Mouse (Mus musculus): Measurements from ENCODE around the gene Sla2. TPM values are rescaled to one million over a fixed set of nuclear protein-coding genes. Genes with fewer than 3 reads are reported as not detected.
"Not testable (repeated sequence)": the region's sequence is repeated elsewhere in the genome, so short reads cannot be mapped to it uniquely, and the experiment has no call there.

Sla2 gene
- polyA plus RNA-seq, 1 experiment from 2014 or later, result 0.19 TPM

DNA sequence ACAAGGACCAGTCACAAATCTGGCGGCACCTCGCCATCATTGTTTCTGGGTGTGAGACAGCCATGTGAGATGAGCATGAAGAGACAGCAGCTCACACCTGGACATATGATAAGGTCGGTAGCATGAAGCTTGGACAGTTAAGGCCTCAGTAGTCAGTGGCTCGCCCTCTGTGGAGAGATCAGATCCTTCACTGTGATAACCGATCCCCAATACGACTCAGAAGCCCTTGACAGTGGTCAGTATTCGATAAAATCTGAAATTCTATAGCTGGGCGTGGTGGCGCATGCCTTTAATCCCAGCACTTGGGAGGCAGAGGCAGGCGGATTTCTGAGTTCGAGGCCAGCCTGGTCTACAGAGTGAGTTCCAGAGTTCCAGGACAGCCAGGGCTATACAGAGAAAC is 32.2 kb upstream of the Sla2 start:
- H3K27ac ChIP-seq; H3K4me3 ChIP-seq; H3K9ac ChIP-seq; H3K4me1 ChIP-seq; H3K27me3 ChIP-seq (replicated peaks); H3K36me3 ChIP-seq (replicated peaks); ATAC-seq (replicated peaks); H3K4me2 ChIP-seq; H3K9me3 ChIP-seq: not testable (repeated sequence)
- WGBS, result 94% methylated on average over 11 of the region's 11 CpGs

- 70% methylated on average over 4 of the region's 4 CpGs for WGBS
- ATAC-seq (replicated peaks), result no peak
Measured at GRCm38 (mm10) chr2:156918562-156918961, 31.6 kb upstream of the Sla2 start.

GRCm38 (mm10) chr2:156916419-156917125 is 29.6 kb upstream of the Sla2 start:
- H3K27me3 ChIP-seq (replicated peaks), result no peaks in the 10 kb centered on the region
- no peak overlapping the region for H3K4me3 ChIP-seq
- H3K9ac ChIP-seq, result no peak overlapping the region
- H3K4me2 ChIP-seq, result no peak overlapping the region
- 77% methylated on average over 3 of the region's 3 CpGs for WGBS
- no peaks in the 10 kb centered on the region for H3K36me3 ChIP-seq (replicated peaks)
- H3K27ac ChIP-seq, result no peak overlapping the region
- no peaks in the 10 kb centered on the region for H3K9me3 ChIP-seq
- no peaks in the 10 kb centered on the region for H3K4me1 ChIP-seq
- no peak for ATAC-seq (replicated peaks)

More at GRCm38 (mm10) chr2:156918562-156918961, 31.6 kb upstream of the Sla2 start:
- H3K9me3 ChIP-seq, result no peaks in the 10 kb centered on the region
- H3K27me3 ChIP-seq (replicated peaks), result no peaks in the 10 kb centered on the region
- H3K4me1 ChIP-seq, result no peaks in the 10 kb centered on the region
- no peak overlapping the region for H3K4me3 ChIP-seq
- H3K36me3 ChIP-seq (replicated peaks), result no peaks in the 10 kb centered on the region
- H3K9ac ChIP-seq, result no peak overlapping the region
- H3K27ac ChIP-seq, result no peak overlapping the region
- H3K4me2 ChIP-seq, result no peak overlapping the region

DNA sequence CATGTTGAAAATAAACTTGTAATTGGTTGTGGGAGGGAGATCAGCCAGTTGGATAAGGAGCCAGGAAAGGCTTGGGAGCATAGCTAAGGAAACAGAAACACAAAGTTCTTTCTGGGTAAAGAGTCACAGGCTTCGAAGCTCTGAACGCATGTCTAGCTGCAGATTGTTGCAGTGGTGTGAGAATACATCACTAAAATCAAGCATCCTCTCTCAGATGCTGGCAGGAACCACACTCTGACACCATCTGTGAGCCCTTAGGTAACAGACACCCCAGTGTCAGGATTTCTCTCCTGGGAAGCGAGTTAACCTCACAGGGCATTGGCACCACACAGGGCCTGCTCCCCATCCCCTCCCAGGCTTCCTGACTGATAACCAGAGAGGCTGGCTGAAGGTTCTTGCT is 28.6 kb upstream of the Sla2 start:
- H3K27ac ChIP-seq, result no peak overlapping the region

GRCm38 (mm10) chr2:156913191-156913590 is 26.2 kb upstream of the Sla2 start:
- Histone ChIP-seq H3K27ac (no peak overlapping the region), H3K4me3 (no peak overlapping the region), H3K4me2 (no peak overlapping the region), H3K4me1 (no peaks in the 10 kb centered on the region), H3K9me3 (no peaks in the 10 kb centered on the region), H3K9ac (no peak overlapping the region), H3K36me3 (replicated peaks) (no peaks in the 10 kb centered on the region), H3K27me3 (replicated peaks) (no peaks in the 10 kb centered on the region)
- no peak for ATAC-seq (replicated peaks)
- 71% methylated on average over 5 of the region's 5 CpGs for WGBS

More for the DNA sequence above, 28.6 kb upstream of the Sla2 start:
- 79% methylated on average over 3 of the region's 3 CpGs for WGBS
- ATAC-seq (replicated peaks), result no peak
- Histone ChIP-seq H3K4me3 (no peak overlapping the region), H3K9me3 (no peaks in the 10 kb centered on the region), H3K4me2 (no peak overlapping the region), H3K27me3 (replicated peaks) (no peaks in the 10 kb centered on the region), H3K36me3 (replicated peaks) (no peaks in the 10 kb centered on the region), H3K4me1 (no peaks in the 10 kb centered on the region), H3K9ac (no peak overlapping the region)

DNA sequence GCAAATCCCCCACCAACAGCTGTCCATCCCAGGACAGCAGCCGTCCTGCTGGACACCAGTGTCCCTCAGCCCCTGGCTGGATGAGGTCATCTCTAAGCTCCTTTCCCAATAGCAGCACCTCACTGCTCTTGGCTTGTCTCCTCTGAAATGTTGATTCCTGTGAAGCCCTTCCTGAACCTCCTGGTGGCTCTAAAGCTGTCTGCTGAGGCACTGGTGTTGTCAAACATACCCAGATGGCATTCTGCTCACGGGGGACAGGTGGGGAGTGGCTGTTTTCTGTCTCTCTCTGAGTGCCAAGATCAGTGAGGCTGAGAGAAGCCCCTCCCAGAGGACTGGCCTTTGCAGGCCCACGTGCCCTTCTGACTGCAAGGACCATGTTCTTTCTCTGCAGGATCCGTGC is 18.9 kb upstream of the Sla2 start:
- not testable (repeated sequence) for H3K4me3 ChIP-seq; H3K9ac ChIP-seq; H3K9me3 ChIP-seq; ATAC-seq (replicated peaks); H3K4me1 ChIP-seq; H3K27ac ChIP-seq; H3K27me3 ChIP-seq (replicated peaks); H3K36me3 ChIP-seq (replicated peaks); H3K4me2 ChIP-seq
- WGBS, result 36% methylated on average over 4 of the region's 4 CpGs

DNA sequence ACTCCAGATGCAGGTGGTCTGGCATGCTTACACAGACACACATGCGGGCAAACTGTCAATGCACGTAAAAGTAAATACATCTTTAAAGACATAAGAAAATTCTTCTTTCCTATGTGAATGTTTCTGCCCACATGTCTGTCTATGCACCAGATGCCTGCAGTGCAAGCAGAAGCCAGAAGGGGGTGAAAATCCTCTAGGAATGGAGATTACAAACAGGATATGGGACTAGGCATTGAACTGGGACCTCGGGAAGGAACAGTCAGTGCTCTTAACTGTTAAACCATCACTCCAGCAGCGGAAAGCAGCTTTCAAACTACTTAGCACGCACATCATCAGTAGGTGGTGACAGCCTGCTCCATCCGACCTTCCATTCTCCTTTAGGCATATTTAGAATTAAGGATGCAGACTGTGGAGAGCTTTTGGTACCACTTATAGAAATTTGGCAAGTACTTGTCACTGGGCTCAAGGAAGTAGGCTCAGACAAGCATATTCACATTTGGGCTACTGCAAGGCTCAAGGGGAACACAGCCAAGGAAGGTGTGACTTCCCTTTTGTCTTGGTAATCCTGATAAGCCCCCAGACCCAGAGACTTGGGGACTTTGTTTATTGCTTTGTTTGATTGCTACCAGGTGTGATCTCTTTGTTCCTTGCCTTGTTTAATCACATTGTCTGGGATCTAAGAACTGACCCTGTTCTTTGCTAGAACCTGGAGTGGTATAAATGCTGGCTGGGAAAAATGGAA is 18.2 kb upstream of the Sla2 start:
- H3K9ac ChIP-seq, result no peak overlapping the region
- no peak overlapping the region for H3K4me2 ChIP-seq
- no peaks in the 10 kb centered on the region for H3K27me3 ChIP-seq (replicated peaks)
- no peak overlapping the region for H3K4me3 ChIP-seq
- ATAC-seq (replicated peaks), result no peak
- H3K4me1 ChIP-seq, result no peaks in the 10 kb centered on the region
- 32% methylated on average over 6 of the region's 6 CpGs for WGBS
- no peak overlapping the region for H3K27ac ChIP-seq
- H3K36me3 ChIP-seq (replicated peaks), result no peaks in the 10 kb centered on the region
- no peaks in the 10 kb centered on the region for H3K9me3 ChIP-seq

GRCm38 (mm10) chr2:156903367-156903766 is 16.4 kb upstream of the Sla2 start:
- no peaks in the 10 kb centered on the region for H3K36me3 ChIP-seq (replicated peaks)
- H3K27ac ChIP-seq, result no peak overlapping the region
- H3K4me3 ChIP-seq, result no peak overlapping the region
- 31% methylated on average over 2 of the region's 2 CpGs for WGBS
- H3K9ac ChIP-seq, result no peak overlapping the region
- no peak overlapping the region for H3K4me2 ChIP-seq
- H3K9me3 ChIP-seq, result no peaks in the 10 kb centered on the region
- no peak for ATAC-seq (replicated peaks)
- no peaks in the 10 kb centered on the region for H3K27me3 ChIP-seq (replicated peaks)
- H3K4me1 ChIP-seq, result no peaks in the 10 kb centered on the region

DNA sequence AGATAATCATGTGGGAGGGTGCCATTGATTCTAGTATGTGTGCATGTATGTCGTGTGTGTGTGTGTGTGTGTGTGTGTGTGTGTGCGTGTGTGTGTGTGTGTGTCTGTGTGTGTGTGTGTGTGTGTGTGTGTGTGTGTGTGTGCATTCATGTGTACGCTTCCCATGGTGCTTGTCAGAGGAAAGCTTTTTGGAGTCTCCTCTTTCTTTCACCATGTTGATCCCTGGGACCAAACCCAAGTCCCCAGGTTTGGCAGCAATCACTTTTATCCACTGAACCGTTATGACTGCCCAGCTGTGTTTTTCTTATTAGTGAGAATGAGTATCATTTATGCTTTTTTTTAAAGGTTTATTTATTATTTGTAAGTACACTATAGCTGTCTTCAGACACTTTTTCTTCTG is 15.4 kb upstream of the Sla2 start:
- not testable (repeated sequence) for H3K4me2 ChIP-seq; H3K9me3 ChIP-seq; H3K27me3 ChIP-seq (replicated peaks); H3K27ac ChIP-seq; ATAC-seq (replicated peaks); H3K9ac ChIP-seq; H3K36me3 ChIP-seq (replicated peaks); H3K4me3 ChIP-seq; H3K4me1 ChIP-seq
- WGBS, result 81% methylated on average over 4 of the region's 4 CpGs

DNA sequence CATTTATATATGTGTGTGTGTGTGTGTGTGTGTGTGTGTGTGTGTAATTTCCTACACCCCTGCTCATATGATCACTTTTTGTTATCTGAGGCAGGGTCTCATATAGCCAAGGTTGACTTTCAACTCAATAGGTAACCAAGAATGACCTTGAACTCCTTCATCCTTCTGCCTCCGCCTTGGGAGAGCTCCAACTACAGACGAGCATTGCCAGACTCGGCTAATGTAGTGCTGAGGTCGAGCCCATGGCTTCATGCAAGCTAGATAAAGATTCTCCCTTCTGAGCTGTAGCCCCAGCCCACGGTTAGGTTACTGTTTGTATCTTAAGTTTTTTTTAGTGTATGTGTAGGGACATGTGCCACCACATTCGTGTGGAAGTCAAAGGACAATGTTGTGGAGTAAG is 14.9 kb upstream of the Sla2 start:
- Histone ChIP-seq H3K4me3 (no peak overlapping the region), H3K4me2 (no peak overlapping the region), H3K27me3 (replicated peaks) (no peaks in the 10 kb centered on the region), H3K4me1 (no peaks in the 10 kb centered on the region), H3K9me3 (no peaks in the 10 kb centered on the region), H3K27ac (no peak overlapping the region), H3K36me3 (replicated peaks) (no peaks in the 10 kb centered on the region), H3K9ac (no peak overlapping the region)
- 81% methylated on average over 6 of the region's 6 CpGs for WGBS
- no peak for ATAC-seq (replicated peaks)

- Histone ChIP-seq H3K27me3 (replicated peaks) (no peaks in the 10 kb centered on the region), H3K9ac (no peak overlapping the region), H3K4me3 (no peak overlapping the region), H3K9me3 (no peaks in the 10 kb centered on the region), H3K4me2 (no peak overlapping the region), H3K27ac (no peak overlapping the region), H3K4me1 (no peaks in the 10 kb centered on the region), H3K36me3 (replicated peaks) (no peaks in the 10 kb centered on the region)
- 68% methylated on average over 2 of the region's 2 CpGs for WGBS
- ATAC-seq (replicated peaks), result no peak
Measured at GRCm38 (mm10) chr2:156901344-156901743, 14.4 kb upstream of the Sla2 start.

DNA sequence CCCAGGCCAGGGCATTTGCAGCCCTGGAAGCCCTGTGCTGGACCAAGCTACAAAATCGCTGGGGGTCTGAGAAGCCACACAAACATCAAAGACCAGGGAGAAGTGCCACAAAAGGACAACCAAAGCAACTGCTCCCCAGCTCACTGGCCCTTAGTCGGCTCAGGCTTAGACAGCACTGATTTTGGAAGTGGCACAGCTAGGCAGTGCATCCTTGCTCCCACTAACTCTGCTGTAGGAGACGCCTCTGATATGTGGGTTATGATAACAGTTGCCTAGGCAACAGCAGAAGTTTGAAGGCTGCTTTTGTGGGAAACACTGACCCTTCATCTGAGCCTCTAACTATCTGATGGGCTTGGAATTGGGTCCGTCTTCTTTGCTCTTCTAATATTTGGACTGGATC is 12.2 kb upstream of the Sla2 start:
- no peak for ATAC-seq (replicated peaks)
- 73% methylated on average over 4 of the region's 4 CpGs for WGBS
- no peaks in the 10 kb centered on the region for H3K9me3 ChIP-seq
- no peaks in the 10 kb centered on the region for H3K27me3 ChIP-seq (replicated peaks)
- no peaks in the 10 kb centered on the region for H3K36me3 ChIP-seq (replicated peaks)
- H3K9ac ChIP-seq, result no peak overlapping the region
- no peak overlapping the region for H3K4me3 ChIP-seq
- no peak overlapping the region for H3K27ac ChIP-seq
- H3K4me2 ChIP-seq, result no peak overlapping the region
- H3K4me1 ChIP-seq, result no peaks in the 10 kb centered on the region

DNA sequence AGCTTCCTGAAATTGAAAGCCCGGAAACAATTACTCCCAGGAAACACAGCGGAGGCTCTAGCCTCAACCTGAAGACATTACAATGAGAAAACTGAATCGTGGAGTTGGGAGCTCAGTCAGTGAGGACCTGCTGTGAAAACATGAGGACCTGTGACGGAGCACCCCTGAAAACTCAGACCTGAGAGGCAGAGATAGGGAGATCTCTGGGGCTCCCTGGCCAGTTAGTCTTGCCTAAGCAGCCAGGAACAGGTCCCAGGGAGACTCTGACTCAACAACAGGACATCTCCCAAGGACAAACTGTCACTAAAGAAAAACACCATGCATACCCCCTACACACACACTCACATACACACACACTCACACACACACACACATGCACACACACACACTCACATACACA is 11.4 kb upstream of the Sla2 start:
- 70% methylated on average over 4 of the region's 4 CpGs for WGBS
- Histone ChIP-seq H3K4me3 (no peak overlapping the region), H3K27ac (no peak overlapping the region), H3K4me2 (no peak overlapping the region), H3K27me3 (replicated peaks) (no peaks in the 10 kb centered on the region), H3K4me1 (no peaks in the 10 kb centered on the region), H3K9ac (no peak overlapping the region), H3K9me3 (no peaks in the 10 kb centered on the region), H3K36me3 (replicated peaks) (no peaks in the 10 kb centered on the region)
- ATAC-seq (replicated peaks), result no peak
